Mouse (Mus musculus) activated CD4-positive, CD25-positive, alpha-beta regulatory T cell, adult 4 months (primary cell): ENCODE data around the gene Cdk5rap1. TPM values are rescaled to one million over a fixed set of nuclear protein-coding genes. Genes with fewer than 3 reads are reported as not detected.
A peak's percentile ranks its signal among the peaks of the same experiment; 100 is the strongest.
"Not testable (repeated sequence)": the region's sequence is repeated elsewhere in the genome, so short reads cannot be mapped to it uniquely, and the experiment has no call there.

Source experiments
- ATAC-seq: one replicate; pipeline ENCODE4 v1.8.0; 2017
- polyA plus RNA-seq, 2 experiments: library from polyadenylated mRNA; unstranded; fragments of 100-300 nt; shearing (Covaris generic); gene quantifications; one replicate each; pipeline ENCODE4 v1.2.1; 2017

The Cdk5rap1 gene
- polyA plus RNA-seq, 2 experiments from 2014 or later = 37.5 to 67.2 TPM

GRCm38 (mm10) chr2:154374807-154375601, 2.2 kb upstream of the Cdk5rap1 start:
- ATAC-seq = no peak

DNA sequence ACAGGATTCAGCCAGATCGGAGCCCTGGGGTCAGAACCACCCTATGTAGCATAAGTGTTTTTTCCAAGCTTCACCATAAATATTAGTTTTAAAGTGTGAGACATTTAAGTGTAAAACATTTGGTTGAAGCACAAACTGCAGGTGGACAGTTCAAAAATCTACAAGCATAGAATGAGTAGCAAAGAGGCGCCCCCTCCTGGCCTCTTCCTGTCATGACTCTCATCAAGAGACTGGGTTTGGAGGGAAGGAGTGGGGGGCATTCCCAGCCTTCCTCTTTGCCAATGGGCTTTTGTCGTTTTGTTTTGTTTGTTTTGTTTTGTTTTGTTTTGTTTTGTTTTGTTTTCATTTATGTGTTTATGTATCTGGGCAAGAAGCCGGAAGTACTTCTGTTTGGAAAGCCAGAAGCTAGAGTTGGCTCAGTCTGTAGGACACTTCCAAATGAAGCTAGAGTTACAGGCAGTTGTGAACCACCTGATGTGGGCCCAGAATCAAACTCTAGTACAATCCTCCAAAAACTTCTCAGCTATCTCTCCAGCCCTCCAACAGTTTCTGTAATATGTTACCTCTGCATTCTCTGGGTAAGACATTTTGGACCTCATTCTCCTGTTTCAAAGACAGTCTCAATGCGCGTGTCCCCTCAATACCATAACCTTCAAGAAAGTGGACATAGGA, 1.3 kb upstream of the Cdk5rap1 start:
- ATAC-seq = peak; percentile 67

DNA sequence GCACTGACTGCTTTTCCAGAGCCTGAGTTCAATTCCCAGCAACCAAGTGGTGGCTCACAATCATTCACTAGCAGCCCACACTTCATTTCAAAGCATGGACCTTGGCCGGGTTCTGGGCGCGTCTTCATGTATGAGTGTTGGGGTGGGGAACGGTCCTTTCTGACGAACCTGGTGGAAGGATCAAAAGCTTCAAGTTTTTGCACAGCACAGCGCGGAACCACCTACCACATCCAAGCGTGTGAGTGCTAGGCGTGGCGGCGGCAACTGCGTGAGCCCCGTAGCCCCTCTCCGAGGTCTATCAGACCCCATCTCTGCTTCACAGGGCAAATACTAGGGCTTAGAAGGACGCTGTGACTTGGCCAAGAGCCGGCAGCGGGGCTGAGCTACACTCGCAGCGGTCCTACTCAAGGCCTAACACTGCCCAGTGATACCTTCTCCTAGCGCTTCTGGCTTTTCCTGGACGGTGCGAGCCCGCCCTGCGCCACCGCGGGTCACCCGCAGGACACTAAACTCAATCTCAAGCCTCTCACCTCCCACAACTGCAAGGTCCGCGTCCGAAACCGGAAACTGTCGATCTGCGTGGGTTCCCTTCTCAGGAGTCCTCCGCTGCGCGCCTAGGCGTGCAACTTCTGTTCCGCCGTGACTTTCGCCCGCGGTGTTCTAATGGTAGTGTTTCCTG, 520 bp downstream of the Cdk5rap1 start:
- ATAC-seq = peak; percentile 81

DNA sequence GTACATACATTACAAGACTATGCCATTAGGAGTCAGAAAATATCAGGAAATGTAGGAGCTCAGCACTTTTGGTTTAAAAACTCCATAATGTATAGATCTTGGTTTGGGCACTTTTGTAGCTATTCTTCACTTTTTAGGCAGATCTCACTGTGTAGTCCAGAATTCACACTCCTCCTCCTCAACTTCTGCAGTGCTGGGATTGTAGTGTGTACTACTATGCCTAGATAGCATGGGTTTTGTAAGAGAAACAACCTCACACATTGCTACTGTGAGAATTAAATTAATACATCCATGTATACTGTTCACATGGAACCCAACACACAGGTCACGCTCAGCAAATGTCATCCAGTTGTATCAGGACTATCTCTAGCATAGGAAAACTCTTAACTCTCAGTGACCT, 5.3 kb downstream of the Cdk5rap1 start:
- ATAC-seq = no peak

DNA sequence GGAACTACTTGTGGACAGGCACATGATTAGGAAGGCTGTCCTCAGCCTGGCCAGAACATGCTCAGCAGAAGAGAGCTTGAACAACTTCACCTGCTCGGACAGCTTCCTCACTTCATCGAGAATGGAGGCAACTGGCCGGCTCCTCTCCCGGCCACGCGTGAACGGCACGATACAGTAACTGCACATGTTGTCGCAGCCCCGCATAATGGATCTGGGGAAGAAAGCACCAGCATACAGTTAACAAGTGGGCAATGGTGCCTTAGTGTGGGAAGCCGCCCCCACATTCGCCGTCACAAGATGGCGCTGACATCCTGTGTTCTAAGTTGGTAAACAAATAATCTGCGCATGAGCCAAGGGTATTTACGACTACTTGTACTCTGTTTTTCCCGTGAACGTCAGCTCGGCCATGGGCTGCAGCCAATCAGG, 18.8 kb downstream of the Cdk5rap1 start:
- peak; percentile 76 for ATAC-seq

GRCm38 (mm10) chr2:154348152-154348551, 24.7 kb downstream of the Cdk5rap1 start:
- ATAC-seq = no peak

- ATAC-seq = no peak
Observed at GRCm38 (mm10) chr2:154339356-154339755, 33.5 kb downstream of the Cdk5rap1 start.

DNA sequence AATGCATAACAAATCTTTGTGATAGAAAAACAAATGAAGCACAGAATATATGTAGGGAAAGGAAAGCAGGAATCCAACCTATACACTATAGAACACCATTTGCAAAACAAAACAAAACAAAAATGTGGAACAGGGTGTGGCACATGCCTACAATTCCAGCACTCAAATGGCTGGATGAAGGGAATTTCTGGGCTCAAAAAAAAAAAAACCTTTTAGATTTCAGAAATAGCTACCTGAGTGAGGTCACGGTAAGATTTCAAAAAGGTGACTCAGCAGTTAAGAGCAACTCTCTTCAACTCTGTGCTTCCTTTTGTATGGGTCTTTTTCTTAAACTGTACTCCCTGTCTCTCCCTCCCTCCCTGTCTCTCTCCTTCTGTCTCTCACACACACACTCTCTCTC, 34.6 kb downstream of the Cdk5rap1 start:
- ATAC-seq = no peak

GRCm38 (mm10) chr2:154335572-154335971, 37.2 kb downstream of the Cdk5rap1 start:
- ATAC-seq = no peak

DNA sequence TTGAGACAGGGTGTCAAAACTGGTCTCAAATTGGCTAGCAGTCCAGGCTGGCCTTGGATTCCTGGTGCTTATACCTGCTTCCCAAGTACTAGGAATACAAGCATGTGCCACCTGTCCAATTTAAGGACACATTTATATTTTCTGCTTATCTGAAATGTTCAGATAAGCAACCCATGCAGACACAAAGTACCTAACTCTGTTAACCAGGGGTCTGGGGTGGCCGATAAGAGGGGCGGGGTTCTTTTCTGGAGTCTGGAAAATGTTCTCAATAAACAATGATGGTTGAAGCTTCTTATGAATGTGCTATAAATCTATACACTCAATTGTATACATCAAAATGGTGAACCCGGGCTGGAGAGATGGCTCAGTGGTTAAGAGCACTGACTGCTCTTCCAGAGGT, 46.0 kb downstream of the Cdk5rap1 start:
- no peak for ATAC-seq

DNA sequence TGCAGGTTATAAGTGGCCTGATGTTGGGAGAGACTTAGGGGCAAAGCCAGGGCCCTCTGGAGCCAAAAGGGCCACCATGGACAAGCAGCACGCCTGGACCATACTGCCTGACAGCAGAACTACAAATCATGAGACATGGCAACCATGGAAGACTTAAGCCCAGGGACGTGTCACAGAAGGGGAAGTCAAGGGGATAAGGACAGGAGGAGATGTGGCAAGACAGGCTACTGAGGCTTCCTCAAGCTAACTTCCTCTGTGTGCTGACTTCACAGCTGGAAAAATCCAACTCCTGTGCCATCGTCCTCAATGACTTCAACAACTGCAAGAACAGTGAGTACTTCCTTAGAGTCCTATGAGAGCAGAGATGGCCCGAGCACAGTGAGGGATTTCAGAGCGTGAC, 59.0 kb downstream of the Cdk5rap1 start:
- not testable (repeated sequence) for ATAC-seq

- ATAC-seq = not testable (repeated sequence)
Observed at GRCm38 (mm10) chr2:154306927-154307326, 65.9 kb downstream of the Cdk5rap1 start, which contains the start of gene Bpifb9b. Gene Bpifb9b (plus strand): TSS chr2:154307227.

DNA sequence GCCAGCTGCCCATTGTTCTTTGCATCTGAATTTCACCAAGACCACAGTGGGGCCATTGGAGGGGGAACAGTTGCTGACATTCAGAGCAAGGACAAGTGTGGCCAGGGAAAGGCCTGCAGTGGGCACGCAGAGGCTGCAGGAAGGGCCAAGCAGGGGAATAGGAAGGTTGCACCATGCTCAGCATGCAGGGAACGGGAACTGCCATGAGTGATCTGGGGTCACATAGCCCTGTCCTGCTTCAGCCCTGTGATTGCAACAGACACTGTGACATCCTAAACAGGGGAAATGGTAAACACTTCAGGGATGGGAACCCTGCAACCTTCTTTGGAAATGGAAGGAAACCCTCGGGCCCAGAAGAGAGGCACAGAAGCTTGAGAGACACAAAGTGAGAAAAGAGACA, 68.2 kb downstream of the Cdk5rap1 start:
- not testable (repeated sequence) for ATAC-seq

DNA sequence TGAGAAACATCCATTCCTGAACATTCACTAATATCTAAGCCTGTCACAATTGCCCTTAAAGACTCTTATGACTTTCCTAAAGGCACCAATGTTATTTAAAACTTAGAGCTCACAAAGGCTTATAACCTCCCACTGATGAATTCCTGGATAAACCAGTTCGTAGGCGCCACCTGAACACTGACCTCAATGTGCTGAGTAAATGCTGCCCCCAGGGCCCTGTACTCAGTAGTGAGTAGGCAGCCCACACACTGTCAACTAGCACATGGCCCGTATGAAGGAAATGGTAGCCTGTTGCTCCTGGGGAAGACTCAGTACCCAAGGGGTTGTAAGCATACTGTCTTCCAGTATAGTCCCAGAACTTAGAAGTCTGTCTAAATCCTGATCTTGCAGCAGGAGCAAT, 71.0 kb downstream of the Cdk5rap1 start:
- no peak for ATAC-seq

GRCm38 (mm10) chr2:154300496-154300895, 72.3 kb downstream of the Cdk5rap1 start:
- peak; percentile 49 for ATAC-seq

- not testable (repeated sequence) for ATAC-seq
Observed at GRCm38 (mm10) chr2:154294746-154295145, 78.1 kb downstream of the Cdk5rap1 start.

DNA sequence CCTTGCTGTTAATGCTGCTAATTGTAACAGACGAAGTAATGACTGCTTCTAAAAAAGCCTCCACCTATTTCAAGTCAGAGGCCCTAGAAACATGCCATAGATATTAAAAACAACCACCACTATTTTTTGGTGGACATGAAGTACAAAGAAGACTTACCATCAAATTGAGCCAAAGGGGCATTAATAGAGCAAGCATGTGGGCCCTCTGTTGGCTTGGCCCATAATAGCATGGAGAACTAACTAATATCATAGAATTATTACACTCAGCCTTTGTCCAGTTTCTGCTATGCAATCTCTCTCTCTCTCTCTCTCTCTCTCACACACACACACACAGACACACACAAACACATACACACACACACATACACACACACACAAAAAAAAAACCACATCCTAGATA, 80.0 kb downstream of the Cdk5rap1 start:
- ATAC-seq = no peak

- not testable (repeated sequence) for ATAC-seq
Observed at GRCm38 (mm10) chr2:154291866-154292265, 80.9 kb downstream of the Cdk5rap1 start.

Other genes starting within 250 kb of the Cdk5rap1 start
- not detected for gene Bpifa3, start 242.7 kb downstream of the Cdk5rap1 start, polyA plus RNA-seq
- gene Bpifa1, start 230.1 kb downstream of the Cdk5rap1 start, polyA plus RNA-seq = not detected
- not detected for gene Bpifa5, start 210.4 kb downstream of the Cdk5rap1 start, polyA plus RNA-seq
- not detected for gene Bpifb1, start 182.2 kb downstream of the Cdk5rap1 start, polyA plus RNA-seq
- gene Bpifb5, start 149.3 kb downstream of the Cdk5rap1 start, polyA plus RNA-seq = not detected
- not detected for gene Bpifb9a, start 115.2 kb downstream of the Cdk5rap1 start, polyA plus RNA-seq
- gene Bpifb9b, start 65.8 kb downstream of the Cdk5rap1 start, polyA plus RNA-seq = not detected
- gene Snta1, start 35.1 kb upstream of the Cdk5rap1 start, polyA plus RNA-seq = not detected
- gene Cbfa2t2, start 63.5 kb upstream of the Cdk5rap1 start, polyA plus RNA-seq = 10 to 100 TPM; 19.7 to 21.8 TPM
- gene 1700003F12Rik, start 174.1 kb upstream of the Cdk5rap1 start, polyA plus RNA-seq = not detected
- gene Actl10, start 178.8 kb upstream of the Cdk5rap1 start, polyA plus RNA-seq = not detected
- gene Necab3, start 185.9 kb upstream of the Cdk5rap1 start, polyA plus RNA-seq = 1 to 10 TPM in 1 of 2 experiments, under 1 TPM in 1; 0.27 to 1.4 TPM
- gene E2f1, start 196.9 kb upstream of the Cdk5rap1 start, polyA plus RNA-seq = 1 to 10 TPM in 1 of 2 experiments, under 1 TPM in 1; 0.91 to 2.3 TPM
- gene Pxmp4, start 230.7 kb upstream of the Cdk5rap1 start, polyA plus RNA-seq = 10 to 100 TPM; 20.5 to 23.2 TPM
- under 1 TPM; 0.37 to 0.73 TPM for gene Zfp341, start 240.3 kb upstream of the Cdk5rap1 start, polyA plus RNA-seq
- not detected for gene 4930519P11Rik, start 240.4 kb upstream of the Cdk5rap1 start, polyA plus RNA-seq